Mouse (Mus musculus): ENCODE results near the gene Gas2l2. TPM values are rescaled to one million over a fixed set of nuclear protein-coding genes. Genes with fewer than 3 reads are reported as not detected.

The Gas2l2 gene
- 0.11 and 0.12 TPM in 2 replicates for polyA plus RNA-seq (2015; fragmentation: Nextera tagmentation; extraction: Ambion mirVana)

DNA sequence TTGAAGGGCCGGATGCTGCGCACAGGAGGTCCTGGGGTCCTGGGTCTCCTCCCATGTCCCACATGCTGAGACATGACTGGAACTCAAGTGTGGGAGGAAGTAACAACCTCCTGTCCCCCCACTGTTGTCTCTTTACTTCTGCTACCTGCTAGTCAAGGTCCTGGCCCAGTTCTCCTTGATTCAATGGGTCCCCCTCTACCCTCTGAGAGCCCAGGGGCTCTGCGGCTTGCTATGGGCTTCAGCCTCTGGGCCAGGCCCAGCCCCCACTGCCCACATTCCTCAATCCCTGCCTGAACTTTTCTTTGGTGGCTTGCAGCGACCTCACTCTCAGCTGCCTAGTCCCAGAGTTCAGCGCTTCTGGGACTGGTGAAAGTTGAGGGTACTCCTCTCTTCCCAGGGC, at the start of gene Gas2l2:
Gene Gas2l2, minus strand, starts transcription at position 101 of the 400 bp plus-strand sequence.
- peaks cover 7% of the 10 kb centered on the region; the same call in 1 of the 2 replicates for H3K27me3 ChIP-seq (ENCODE audit: control insufficient read depth, insufficient read depth, low read length)
- no peak within 1 kb of the TSS for H3K9ac ChIP-seq (ENCODE audit: low read length)
- H3K9me3 ChIP-seq (replicated peaks; ENCODE audit: control insufficient read depth, low read length), result no peaks in the 10 kb centered on the region
- ATAC-seq (replicated peaks; ENCODE audit: extremely low read depth, insufficient read depth, low FRiP score), result no peak
- H3K4me3 ChIP-seq (ENCODE audit: low read length), result no peak within 1 kb of the TSS
- no peak within 1 kb of the TSS for H3K27ac ChIP-seq (ENCODE audit: low read length)
- H3K36me3 ChIP-seq (ENCODE audit: control insufficient read depth, insufficient read depth), result no peaks in the 10 kb centered on the region
- peak within 1 kb of the TSS; percentile 6; the same call in 1 of the 2 replicates for H3K4me2 ChIP-seq (ENCODE audit: low read depth, low read length)
- 51% methylated on average over 5 of the region's 5 CpGs for WGBS
- peaks cover 17% of the 10 kb centered on the region for H3K4me1 ChIP-seq (ENCODE audit: control insufficient read depth, insufficient read depth, low read length)

DNA sequence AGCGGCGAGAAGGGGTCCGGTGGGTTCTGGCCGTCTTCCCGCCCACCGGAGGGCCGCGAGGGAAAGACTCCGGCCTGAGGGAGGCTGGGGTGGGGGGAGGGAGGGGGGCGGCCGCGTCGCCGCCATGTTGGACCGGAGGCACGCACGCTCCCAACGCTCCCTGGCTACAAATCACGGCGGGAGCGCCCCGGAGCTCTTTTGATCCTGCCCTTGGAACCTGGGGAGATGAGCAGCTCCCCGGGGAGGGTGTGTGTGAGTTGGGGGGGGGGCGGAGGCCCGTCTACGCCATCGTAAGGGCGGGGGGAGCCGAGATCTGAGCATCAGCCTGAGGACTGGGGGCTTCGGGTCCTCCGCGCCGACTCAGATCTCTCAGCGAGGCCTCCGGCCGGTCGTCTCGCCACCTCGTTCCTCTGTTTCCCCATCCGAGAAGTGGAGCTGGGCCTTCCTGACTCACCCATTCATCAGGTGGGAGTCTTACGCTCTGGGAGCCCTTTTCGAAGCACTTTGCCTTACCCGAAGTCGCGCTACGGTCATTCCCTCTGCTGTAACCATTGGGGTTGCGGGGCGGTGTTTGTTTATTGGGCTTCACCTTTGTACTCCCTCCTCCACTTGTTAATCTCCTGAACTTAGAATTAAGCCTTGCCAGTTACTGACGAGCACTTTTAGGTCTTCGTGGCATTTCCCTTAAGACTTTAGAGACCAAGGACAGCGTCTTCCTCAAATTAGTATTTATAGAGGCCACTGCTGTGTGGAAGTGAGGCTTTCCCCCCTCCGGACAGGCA, 44.2 kb upstream of the Gas2l2 start:
- Histone ChIP-seq H3K4me2 (ENCODE audit: low read depth, low read length) (peak overlapping the region; percentile 79), H3K9ac (ENCODE audit: low read length) (peak overlapping the region; percentile 93), H3K4me1 (ENCODE audit: control insufficient read depth, insufficient read depth, low read length) (peaks cover 27% of the 10 kb centered on the region), H3K4me3 (ENCODE audit: low read length) (peak overlapping the region; percentile 81), H3K27ac (ENCODE audit: low read length) (peak overlapping the region; percentile 92), H3K9me3 (replicated peaks; ENCODE audit: control insufficient read depth, low read length) (peaks cover 4% of the 10 kb centered on the region), H3K36me3 (ENCODE audit: control insufficient read depth, insufficient read depth) (no peaks in the 10 kb centered on the region), H3K27me3 (ENCODE audit: control insufficient read depth, insufficient read depth, low read length) (no peaks in the 10 kb centered on the region)
- peak; percentile 78 for ATAC-seq (replicated peaks; ENCODE audit: extremely low read depth, insufficient read depth, low FRiP score)
- under 1% methylated on average over 45 of the region's 52 CpGs for WGBS

DNA sequence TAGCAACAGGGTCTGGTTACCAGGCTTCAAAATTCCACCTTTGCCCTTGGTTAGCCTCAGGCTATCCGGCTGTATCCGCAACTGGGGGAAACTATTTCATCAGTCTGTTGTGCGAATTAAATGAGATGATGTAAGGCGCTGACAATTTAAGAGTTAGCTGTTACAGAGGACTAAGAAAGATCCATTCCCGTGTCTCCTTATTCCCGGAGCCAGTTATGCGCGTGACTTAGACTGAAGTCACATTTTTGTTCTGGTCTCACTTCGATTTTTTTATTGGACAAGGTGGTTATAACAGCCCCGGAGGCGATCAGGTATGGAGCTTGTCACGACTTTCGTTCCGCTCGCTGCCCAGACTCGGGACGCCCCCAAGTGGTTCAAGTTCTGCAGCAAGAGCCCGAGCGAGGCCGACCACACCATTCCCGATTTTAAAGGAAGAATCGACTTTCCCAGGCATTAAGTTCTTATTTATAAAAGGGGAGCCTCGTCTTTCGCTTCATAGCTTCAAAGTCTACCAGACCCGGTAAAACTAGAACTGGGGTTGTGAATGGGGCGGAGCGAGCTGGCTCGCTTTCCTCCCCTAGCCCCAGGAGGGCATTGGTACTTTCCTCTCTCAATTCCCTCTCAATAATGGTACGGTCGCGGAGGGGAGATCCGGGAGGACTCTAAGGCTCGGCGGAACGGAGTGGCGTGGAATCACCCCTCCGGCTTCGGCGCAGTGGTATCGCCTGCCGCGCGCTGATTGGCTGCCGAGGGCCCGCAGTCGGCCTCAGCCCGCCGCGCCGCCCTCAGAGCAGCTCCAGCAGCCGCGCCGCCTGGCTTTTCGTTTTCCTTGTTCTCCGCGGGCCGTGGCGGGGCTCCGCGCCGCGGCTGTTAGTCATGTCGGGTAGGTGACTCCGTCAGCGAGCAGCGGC, 43.3 kb upstream of the Gas2l2 start, which contains the start of gene Taf15:
Gene Taf15, plus strand, starts transcription at position 763 of the 911 bp plus-strand sequence.
- H3K4me3 ChIP-seq (ENCODE audit: low read length), result peak within 1 kb of the TSS; percentile 81

DNA sequence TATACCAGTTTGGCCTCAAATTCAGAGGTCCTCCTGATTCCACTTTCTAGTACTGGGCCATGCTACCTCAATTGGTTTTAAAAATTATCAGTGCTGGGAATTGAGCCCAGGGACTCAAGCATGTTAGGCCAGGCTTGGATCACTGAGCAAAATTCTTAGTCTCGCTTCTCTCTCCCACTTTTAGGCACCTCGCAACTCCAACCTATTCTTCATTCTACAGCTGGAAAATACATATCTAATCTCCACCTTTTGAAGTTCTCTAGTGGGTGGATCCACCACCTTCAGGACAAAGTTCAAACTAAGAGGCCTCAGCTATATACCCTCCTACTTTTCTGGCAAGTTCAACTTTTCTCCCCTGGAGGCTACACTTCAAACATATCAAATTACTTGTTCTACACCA, 42.5 kb upstream of the Gas2l2 start:
- 76% methylated on average over 2 of the region's 2 CpGs for WGBS
- H3K4me2 ChIP-seq (ENCODE audit: low read depth, low read length), result peak overlapping the region; percentile 67; the same call in 1 of the 2 replicates
- no peak overlapping the region for H3K4me3 ChIP-seq (ENCODE audit: low read length)
- no peak for ATAC-seq (replicated peaks; ENCODE audit: extremely low read depth, insufficient read depth, low FRiP score)
- H3K4me1 ChIP-seq (ENCODE audit: control insufficient read depth, insufficient read depth, low read length), result peaks cover 31% of the 10 kb centered on the region
- no peaks in the 10 kb centered on the region for H3K36me3 ChIP-seq (ENCODE audit: control insufficient read depth, insufficient read depth)
- no peak overlapping the region for H3K27ac ChIP-seq (ENCODE audit: low read length)
- H3K27me3 ChIP-seq (ENCODE audit: control insufficient read depth, insufficient read depth, low read length), result no peaks in the 10 kb centered on the region
- peaks cover 4% of the 10 kb centered on the region for H3K9me3 ChIP-seq (replicated peaks; ENCODE audit: control insufficient read depth, low read length)
- H3K9ac ChIP-seq (ENCODE audit: low read length), result no peak overlapping the region; the same call in 1 of the 2 replicates

More for the DNA sequence above, 43.3 kb upstream of the Gas2l2 start, which contains the start of gene Taf15:
- under 1% methylated on average over 66 of the region's 66 CpGs for WGBS
- peak within 1 kb of the TSS; percentile 92 for H3K27ac ChIP-seq (ENCODE audit: low read length)
- peak; percentile 98 for ATAC-seq (replicated peaks; ENCODE audit: extremely low read depth, insufficient read depth, low FRiP score)
- peak within 1 kb of the TSS; percentile 79 for H3K4me2 ChIP-seq (ENCODE audit: low read depth, low read length)
- peaks cover 27% of the 10 kb centered on the region for H3K4me1 ChIP-seq (ENCODE audit: control insufficient read depth, insufficient read depth, low read length)
- peaks cover 4% of the 10 kb centered on the region for H3K9me3 ChIP-seq (replicated peaks; ENCODE audit: control insufficient read depth, low read length)
- H3K36me3 ChIP-seq (ENCODE audit: control insufficient read depth, insufficient read depth), result no peaks in the 10 kb centered on the region
- H3K9ac ChIP-seq (ENCODE audit: low read length), result peak within 1 kb of the TSS; percentile 93
- no peaks in the 10 kb centered on the region for H3K27me3 ChIP-seq (ENCODE audit: control insufficient read depth, insufficient read depth, low read length)

DNA sequence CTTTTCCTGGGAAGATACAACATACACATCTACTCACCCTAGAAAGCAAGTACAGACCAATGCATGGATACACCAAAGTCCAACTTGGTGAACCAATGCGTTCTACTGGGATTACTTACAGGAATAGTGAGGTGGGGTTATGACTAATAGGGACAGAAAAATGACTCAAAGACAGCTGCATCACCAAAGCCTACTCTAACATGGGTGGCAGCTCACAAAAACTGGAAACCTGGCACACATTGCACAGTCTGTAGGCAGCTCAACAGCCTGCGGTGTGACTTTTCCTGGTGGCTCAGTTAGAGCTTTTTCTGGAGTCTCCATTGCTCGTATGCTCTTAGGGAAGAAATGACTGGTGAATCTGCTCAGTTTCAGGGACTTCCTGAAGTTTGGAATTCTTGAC, 39.5 kb upstream of the Gas2l2 start:
- H3K4me1 ChIP-seq (ENCODE audit: control insufficient read depth, insufficient read depth, low read length), result peaks cover 38% of the 10 kb centered on the region
- no peak overlapping the region for H3K4me3 ChIP-seq (ENCODE audit: low read length)
- WGBS, result 90% methylated on average over 3 of the region's 3 CpGs
- peaks cover 4% of the 10 kb centered on the region for H3K9me3 ChIP-seq (replicated peaks; ENCODE audit: control insufficient read depth, low read length)
- peaks cover 9% of the 10 kb centered on the region for H3K27me3 ChIP-seq (ENCODE audit: control insufficient read depth, insufficient read depth, low read length)
- H3K36me3 ChIP-seq (ENCODE audit: control insufficient read depth, insufficient read depth), result no peaks in the 10 kb centered on the region
- no peak overlapping the region for H3K4me2 ChIP-seq (ENCODE audit: low read depth, low read length)
- no peak overlapping the region for H3K27ac ChIP-seq (ENCODE audit: low read length)
- ATAC-seq (replicated peaks; ENCODE audit: extremely low read depth, insufficient read depth, low FRiP score), result no peak
- no peak overlapping the region for H3K9ac ChIP-seq (ENCODE audit: low read length)

DNA sequence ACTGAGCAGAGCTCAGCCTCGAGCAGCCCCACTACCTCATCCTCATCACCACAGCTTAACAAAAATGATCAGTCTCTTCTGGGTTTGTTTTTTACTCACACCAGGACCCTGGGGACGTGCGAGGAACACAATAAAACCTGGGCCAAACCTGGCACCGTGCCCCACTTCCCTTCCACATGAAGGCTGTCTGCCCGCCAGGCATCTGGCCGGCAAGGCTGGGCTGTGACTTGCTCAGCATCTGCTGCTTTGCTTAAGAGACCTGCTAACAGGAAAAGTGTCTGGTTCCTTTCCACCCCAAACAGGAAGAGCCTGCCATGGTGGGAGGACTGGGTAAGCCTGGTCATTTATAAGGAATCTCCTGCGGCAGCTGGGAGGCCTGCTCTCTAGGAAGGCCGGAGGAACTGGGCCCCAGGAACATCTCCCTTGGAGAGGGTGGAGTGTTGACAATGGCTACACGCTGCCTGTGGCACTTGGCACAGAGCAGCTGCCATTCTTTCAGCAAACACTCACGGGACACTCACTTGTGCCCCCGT, 37.9 kb upstream of the Gas2l2 start:
- H3K27me3 ChIP-seq (ENCODE audit: control insufficient read depth, insufficient read depth, low read length), result peaks cover 13% of the 10 kb centered on the region
- H3K4me1 ChIP-seq (ENCODE audit: control insufficient read depth, insufficient read depth, low read length), result peaks cover 40% of the 10 kb centered on the region
- no peaks in the 10 kb centered on the region for H3K36me3 ChIP-seq (ENCODE audit: control insufficient read depth, insufficient read depth)
- peak overlapping the region; percentile 29 for H3K27ac ChIP-seq (ENCODE audit: low read length)
- 13% methylated on average over 11 of the region's 11 CpGs for WGBS
- H3K4me2 ChIP-seq (ENCODE audit: low read depth, low read length), result peak overlapping the region; percentile 3; the same call in 1 of the 2 replicates
- peak; percentile 81 for ATAC-seq (replicated peaks; ENCODE audit: extremely low read depth, insufficient read depth, low FRiP score)
- H3K9ac ChIP-seq (ENCODE audit: low read length), result no peak overlapping the region
- peaks cover 4% of the 10 kb centered on the region for H3K9me3 ChIP-seq (replicated peaks; ENCODE audit: control insufficient read depth, low read length)
- H3K4me3 ChIP-seq (ENCODE audit: low read length), result no peak overlapping the region

DNA sequence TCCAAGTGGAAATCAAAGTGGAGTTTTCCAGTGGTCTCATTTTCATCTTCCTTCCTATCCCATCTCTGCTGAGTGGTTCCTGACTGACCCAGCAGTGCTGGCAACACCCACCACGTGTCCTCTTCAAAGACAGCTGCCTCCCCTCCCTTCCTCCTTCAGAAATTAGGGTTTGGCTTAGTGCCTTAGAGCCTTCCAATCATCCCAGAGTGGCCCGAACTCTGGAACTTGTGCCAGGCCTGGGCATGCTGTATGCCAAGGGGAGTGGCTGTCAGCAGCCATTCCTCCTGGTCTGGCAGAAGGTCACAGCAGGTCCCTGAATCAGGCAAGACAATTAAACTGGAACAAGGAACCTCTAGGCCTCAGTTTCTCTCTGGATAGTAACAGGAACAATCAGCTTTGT, 36.7 kb upstream of the Gas2l2 start:
- WGBS, result 11% methylated on average over 2 of the region's 2 CpGs
- no peaks in the 10 kb centered on the region for H3K36me3 ChIP-seq (ENCODE audit: control insufficient read depth, insufficient read depth)
- H3K27ac ChIP-seq (ENCODE audit: low read length), result peak overlapping the region; percentile 29
- H3K9me3 ChIP-seq (replicated peaks; ENCODE audit: control insufficient read depth, low read length), result peaks cover 4% of the 10 kb centered on the region
- peaks cover 17% of the 10 kb centered on the region for H3K27me3 ChIP-seq (ENCODE audit: control insufficient read depth, insufficient read depth, low read length)
- no peak overlapping the region for H3K9ac ChIP-seq (ENCODE audit: low read length)
- ATAC-seq (replicated peaks; ENCODE audit: extremely low read depth, insufficient read depth, low FRiP score), result 0 out of 2 replicates have a peak, but pooled peaks have one; percentile 8
- H3K4me1 ChIP-seq (ENCODE audit: control insufficient read depth, insufficient read depth, low read length), result peaks cover 29% of the 10 kb centered on the region
- peak overlapping the region; percentile 9; the same call in 1 of the 2 replicates for H3K4me2 ChIP-seq (ENCODE audit: low read depth, low read length)
- no peak overlapping the region for H3K4me3 ChIP-seq (ENCODE audit: low read length)

DNA sequence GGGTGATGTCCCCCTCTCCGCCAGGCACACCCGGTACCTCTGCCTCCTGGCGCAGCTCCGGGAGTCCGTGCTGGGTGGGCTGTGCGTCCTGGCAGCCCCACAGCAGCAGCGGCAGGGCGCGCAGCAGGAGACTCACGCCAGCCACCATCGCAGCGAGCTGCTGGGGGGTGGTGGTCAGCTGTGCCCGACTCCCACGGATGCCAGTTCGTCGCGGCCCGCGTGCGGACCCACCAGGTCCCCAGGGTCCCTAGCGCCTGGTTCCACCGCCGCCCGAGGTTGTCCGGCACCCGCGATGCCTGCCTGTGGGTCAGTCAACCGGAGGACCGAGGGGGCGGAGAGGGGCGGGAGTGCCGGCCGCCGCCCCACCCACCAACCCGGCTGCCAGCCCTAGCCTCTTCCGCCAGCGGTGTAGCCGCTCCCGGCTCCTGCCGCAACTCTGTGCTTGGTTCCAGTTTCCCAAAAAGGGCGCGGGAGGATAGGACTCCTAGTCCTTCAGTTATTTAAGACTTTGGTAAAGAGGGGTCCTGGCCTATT, 33.5 kb upstream of the Gas2l2 start, which contains the start of gene Mmp28:
Gene Mmp28, minus strand, starts transcription at position 361 of the 534 bp plus-strand sequence.
- WGBS, result under 1% methylated on average over 33 of the region's 42 CpGs

More for the DNA sequence above, 33.5 kb upstream of the Gas2l2 start, which contains the start of gene Mmp28:
- Histone ChIP-seq H3K9ac (ENCODE audit: low read length) (peak within 1 kb of the TSS; percentile 83), H3K27ac (ENCODE audit: low read length) (peak within 1 kb of the TSS; percentile 15), H3K36me3 (ENCODE audit: control insufficient read depth, insufficient read depth) (no peaks in the 10 kb centered on the region), H3K4me2 (ENCODE audit: low read depth, low read length) (peak within 1 kb of the TSS; percentile 85), H3K4me1 (ENCODE audit: control insufficient read depth, insufficient read depth, low read length) (peaks cover 33% of the 10 kb centered on the region), H3K9me3 (replicated peaks; ENCODE audit: control insufficient read depth, low read length) (no peaks in the 10 kb centered on the region), H3K4me3 (ENCODE audit: low read length) (peak within 1 kb of the TSS; percentile 70), H3K27me3 (ENCODE audit: control insufficient read depth, insufficient read depth, low read length) (peaks cover 20% of the 10 kb centered on the region)
- ATAC-seq (replicated peaks; ENCODE audit: extremely low read depth, insufficient read depth, low FRiP score), result peak; percentile 56; the same call in 1 of the 2 replicates
